In genomic region chr7:114103629-114104347, GRCm38 (mm10) we compare ENCODE assay signal across 9 mouse cellular contexts. TPM values are rescaled to one million over a fixed set of nuclear protein-coding genes. Genes with fewer than 3 reads are reported as not detected.
DNase-seq lines count a peak whose midpoint lies in the region; ATAC-seq and TF ChIP-seq lines count a peak whose summit lies in the region.
"Had no signal": no experiment of that assay in that cellular context is flagged by ENCODE, and none has a peak within 500 bp of the region (broad histone marks: within the 10 kb centered on the region; RNA-seq: fewer than 3 reads in every experiment).

No protein-coding gene starts in this region.

- no peak overlapping the region for H3K4me3 ChIP-seq in intestine, embryonic 15.5 days (replicated peaks)
- no peak overlapping the region for H3K4me3 ChIP-seq in intestine, postnatal 0 days (ENCODE audit: low read depth, low read length)
- H3K4me3 ChIP-seq in intestine, embryonic 16.5 days (ENCODE audit: low read length), result no peak overlapping the region
- H3K4me3 ChIP-seq: embryonic facial prominence, embryonic 12.5 days; megakaryocyte, embryonic 14.5 days had no signal

- no peak overlapping the region for H3K4me2 ChIP-seq in intestine, embryonic 15.5 days (replicated peaks)
- no peak overlapping the region for H3K4me2 ChIP-seq in intestine, postnatal 0 days (replicated peaks; ENCODE audit: low read depth)
- no peak overlapping the region for H3K4me2 ChIP-seq in intestine, embryonic 16.5 days (ENCODE audit: low read depth, low read length)
- H3K4me2 ChIP-seq: embryonic facial prominence, embryonic 12.5 days had no signal

- no peak for TF ChIP-seq CTCF in intestine, postnatal 0 days (IDR thresholded peaks at IDR 0.05; ENCODE audit: low read depth)
- no peak for TF ChIP-seq CTCF in Patski (IDR thresholded peaks at IDR 0.05)

- no peak for DNase-seq in Patski (ENCODE audit: low read depth, low spot score)
- DNase-seq in naive thymus-derived CD4-positive, alpha-beta T cell, adult 2 months (ENCODE audit: low read depth), result peak; percentile 48
- no peak for DNase-seq in retina, embryonic 14.5 days (ENCODE audit: low spot score)
- DNase-seq in adipocyte (ENCODE audit: low spot score), result no peak

- H3K36me3 ChIP-seq in intestine, embryonic 15.5 days, result no peaks in the 10 kb centered on the region
- no peaks in the 10 kb centered on the region for H3K36me3 ChIP-seq in intestine, postnatal 0 days (ENCODE audit: control insufficient read depth, insufficient read depth)
- H3K36me3 ChIP-seq in intestine, embryonic 16.5 days (ENCODE audit: control insufficient read depth, insufficient read depth, low read length), result no peaks in the 10 kb centered on the region
- H3K36me3 ChIP-seq: embryonic facial prominence, embryonic 12.5 days had no signal

- in situ Hi-C loops in Patski (cut with MboI; ENCODE audit: low pct_unique_long_range_greater_than_20kb), result no loop called here

- 69% methylated on average over 24 of the region's 24 CpGs for WGBS in intestine, embryonic 15.5 days
- WGBS in intestine, postnatal 0 days, result 59% methylated on average over 24 of the region's 24 CpGs
- WGBS in intestine, embryonic 16.5 days, result 69% methylated on average over 24 of the region's 24 CpGs

- POLR2A ChIA-PET in Patski (lab: Charles Lee), result interaction anchor here (1.0 kb wide), 1 partner anchor 10 kb away, joined by 3 read pairs; no protein-coding TSS in a partner anchor

- H3K27me3 ChIP-seq in intestine, embryonic 15.5 days (replicated peaks), result no peaks in the 10 kb centered on the region
- no peaks in the 10 kb centered on the region for H3K27me3 ChIP-seq in intestine, postnatal 0 days (replicated peaks; ENCODE audit: control insufficient read depth, insufficient read depth, low read length)
- no peaks in the 10 kb centered on the region for H3K27me3 ChIP-seq in Patski
- H3K27me3 ChIP-seq in intestine, embryonic 16.5 days (replicated peaks; ENCODE audit: control insufficient read depth, insufficient read depth, low read length), result no peaks in the 10 kb centered on the region
- H3K27me3 ChIP-seq: embryonic facial prominence, embryonic 12.5 days had no signal

- no peak overlapping the region for H3K9ac ChIP-seq in intestine, embryonic 15.5 days
- H3K9ac ChIP-seq in intestine, postnatal 0 days (ENCODE audit: low read depth, low read length), result no peak overlapping the region
- no peak overlapping the region for H3K9ac ChIP-seq in intestine, embryonic 16.5 days (ENCODE audit: low read depth, low read length)
- H3K9ac ChIP-seq: embryonic facial prominence, embryonic 12.5 days had no signal

- ATAC-seq in intestine, embryonic 15.5 days, result peak; percentile 63; the same call in 1 of the 2 replicates
- no peak for ATAC-seq in intestine, postnatal 0 days
- peak; percentile 87 for ATAC-seq in Patski
- ATAC-seq in intestine, embryonic 16.5 days, result peak; percentile 65

- H3K4me1 ChIP-seq in intestine, embryonic 15.5 days (replicated peaks), result peaks cover 8% of the 10 kb centered on the region
- H3K4me1 ChIP-seq in intestine, postnatal 0 days (replicated peaks; ENCODE audit: control insufficient read depth, insufficient read depth, low read length), result no peaks in the 10 kb centered on the region
- peaks cover 12% of the 10 kb centered on the region for H3K4me1 ChIP-seq in intestine, embryonic 16.5 days (ENCODE audit: control insufficient read depth, insufficient read depth, low read length)
- H3K4me1 ChIP-seq: embryonic facial prominence, embryonic 12.5 days; megakaryocyte, embryonic 14.5 days had no signal

- no peak overlapping the region for H3K27ac ChIP-seq in intestine, embryonic 15.5 days
- no peak overlapping the region for H3K27ac ChIP-seq in intestine, postnatal 0 days (ENCODE audit: low read depth, low read length)
- H3K27ac ChIP-seq in intestine, embryonic 16.5 days (ENCODE audit: low read length), result no peak overlapping the region
- H3K27ac ChIP-seq: embryonic facial prominence, embryonic 12.5 days had no signal

- H3K9me3 ChIP-seq in intestine, embryonic 15.5 days, result no peaks in the 10 kb centered on the region
- H3K9me3 ChIP-seq in intestine, postnatal 0 days (ENCODE audit: control insufficient read depth), result no peaks in the 10 kb centered on the region
- H3K9me3 ChIP-seq in intestine, embryonic 16.5 days (ENCODE audit: control insufficient read depth, low read length), result no peaks in the 10 kb centered on the region
- H3K9me3 ChIP-seq: embryonic facial prominence, embryonic 12.5 days; megakaryocyte, embryonic 14.5 days had no signal

- CTCF ChIA-PET in Patski (lab: Charles Lee), result no interaction called here

RNA-seq across cellular contexts. Expression of gene Rras2, which starts 13.8 kb away (rescaled TPM):
- polyA plus RNA-seq in intestine, embryonic 15.5 days (2015; fragmentation: Nextera tagmentation; extraction: Ambion mirVana), result 26.6 and 26.8 TPM in 2 replicates
- polyA plus RNA-seq in intestine, postnatal 0 days (2015; fragmentation: Nextera tagmentation; extraction: Ambion mirVana), result 24.3 and 24.5 TPM in 2 replicates
- polyA plus RNA-seq in Patski (2021), result 145 TPM
- 20.6 and 21.2 TPM in 2 replicates for polyA plus RNA-seq in intestine, embryonic 16.5 days (2015; fragmentation: Nextera tagmentation; extraction: Ambion mirVana)
